Mouse (Mus musculus): Measurements from ENCODE around the gene Cars.

GRCm38 (mm10) chr7:143620951-143621350, 21.1 kb upstream of the Cars start:
- TF ChIP-seq POLR2A (IDR thresholded peaks at IDR 0.05; ENCODE audit: low read depth, low read length) (no peak), CTCF (conservative IDR thresholded peaks at IDR 0.05; ENCODE audit: insufficient read depth, insufficient read length, low read depth, low read length) (no peak)

Measured in kidney, adult 2 months (tissue).